Mouse (Mus musculus) spleen, adult 2 months (tissue): ENCODE results near the gene Cuedc2.

Experiments
- CTCF ChIP-seq: fragments of 200-500 bp; IDR thresholded peaks from 2 replicates; pipeline ENCODE4 v1.5.1; 2011; ENCODE audit warnings: mild to moderate bottlenecking, inconsistent platforms; ENCODE audit not compliant: insufficient read depth, insufficient read length, insufficient replicate concordance; ENCODE audit errors: extremely low read depth
- POLR2A ChIP-seq: fragments of 200-500 bp; IDR thresholded peaks from 2 replicates; pipeline ENCODE4 v1.6.1; 2011; ENCODE audit warnings: low read depth, low read length, inconsistent platforms

DNA sequence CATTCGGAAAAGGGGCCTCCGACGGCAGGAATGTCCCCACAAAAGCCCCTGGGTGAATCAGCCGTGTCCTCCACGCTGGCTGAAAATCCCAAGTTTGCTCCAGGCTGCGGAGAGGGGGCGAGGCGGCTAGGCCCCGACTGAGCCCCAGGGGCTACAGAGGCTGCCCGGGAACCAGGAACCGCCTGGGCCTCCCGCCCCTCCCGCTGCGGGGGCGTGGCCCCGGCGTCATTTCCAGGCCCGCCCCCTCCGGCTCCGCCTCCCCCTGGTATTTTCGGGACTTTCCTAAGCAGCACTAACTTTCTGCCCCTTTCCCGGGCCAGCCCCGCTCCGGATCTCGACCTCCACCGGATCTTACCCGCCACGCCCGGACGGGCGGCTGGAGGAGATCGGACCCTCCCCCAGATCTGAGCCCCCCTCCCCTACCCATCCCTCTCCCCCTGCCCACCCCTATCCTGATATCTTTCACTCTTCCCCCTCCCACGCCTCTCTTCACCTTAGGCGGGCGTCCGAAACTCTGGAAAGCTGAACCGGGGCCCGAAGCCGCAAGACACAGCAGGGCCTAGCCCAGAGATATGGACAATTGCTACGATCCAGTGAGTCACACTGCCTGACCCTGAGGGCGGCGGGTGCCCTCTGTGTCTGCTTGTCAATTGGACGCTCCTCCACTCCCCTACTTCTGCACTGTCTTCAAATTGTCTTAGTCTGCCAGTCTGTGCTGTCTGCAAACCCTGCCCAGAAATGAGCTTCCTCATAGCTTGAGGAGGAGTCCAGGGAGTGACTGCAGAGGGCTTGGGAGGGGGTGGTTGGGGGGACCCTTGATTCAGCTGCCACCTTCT lies 32.9 kb downstream of the Cuedc2 start:
- no peak for TF ChIP-seq CTCF
- peak; percentile 81 for TF ChIP-seq POLR2A
